Mouse (Mus musculus) thymus, postnatal 10 days (tissue): ENCODE data around the gene Mthfsd.
A peak's percentile ranks its signal among the peaks of the same experiment; 100 is the strongest.

Experiments used
- DNase-seq, 2 experiments: peaks; one replicate each; pipeline ENCODE4 v3.0.0; 2021; ENCODE audit warnings: low spot score in 2 of 2

Gene Mthfsd

GRCm38 (mm10) chr8:121073174-121074107 lies 34.8 kb downstream of the Mthfsd start:
- no peak for DNase-seq

DNA sequence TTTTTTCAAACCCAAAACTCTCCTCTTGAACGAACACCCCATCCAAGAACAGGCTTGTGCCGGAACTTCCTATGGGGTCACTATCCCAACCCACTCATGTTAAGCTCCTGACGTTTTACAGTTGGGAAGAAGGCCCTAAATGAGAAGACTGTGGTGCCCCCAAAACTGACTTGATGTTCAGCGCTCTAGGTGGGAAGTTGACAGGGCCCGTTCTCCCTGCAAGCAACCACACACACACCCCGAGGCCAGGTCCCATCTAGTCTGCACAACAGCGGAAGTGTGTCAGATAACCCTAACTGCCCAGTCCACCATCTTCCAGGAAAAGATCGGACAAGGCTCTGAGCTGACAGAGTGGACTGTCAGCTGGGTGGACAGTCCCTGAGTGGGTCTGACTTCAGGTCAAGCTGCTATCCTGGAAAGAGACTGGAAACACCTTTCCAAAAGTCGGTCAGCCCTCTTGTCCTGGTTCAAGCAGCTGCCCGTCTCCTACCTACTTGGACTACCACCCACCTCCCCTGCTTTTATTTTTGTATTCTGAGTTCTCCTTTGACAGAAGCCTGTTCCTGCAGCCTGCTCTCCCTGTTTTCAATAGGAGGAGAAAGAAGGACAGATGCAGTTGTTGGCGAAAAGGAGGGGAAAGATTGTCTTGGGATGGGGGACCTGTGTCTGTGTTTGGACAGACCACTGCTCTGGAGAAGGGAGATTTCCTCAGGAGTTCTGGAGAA lies 35.6 kb downstream of the Mthfsd start:
- DNase-seq: no peak

DNA sequence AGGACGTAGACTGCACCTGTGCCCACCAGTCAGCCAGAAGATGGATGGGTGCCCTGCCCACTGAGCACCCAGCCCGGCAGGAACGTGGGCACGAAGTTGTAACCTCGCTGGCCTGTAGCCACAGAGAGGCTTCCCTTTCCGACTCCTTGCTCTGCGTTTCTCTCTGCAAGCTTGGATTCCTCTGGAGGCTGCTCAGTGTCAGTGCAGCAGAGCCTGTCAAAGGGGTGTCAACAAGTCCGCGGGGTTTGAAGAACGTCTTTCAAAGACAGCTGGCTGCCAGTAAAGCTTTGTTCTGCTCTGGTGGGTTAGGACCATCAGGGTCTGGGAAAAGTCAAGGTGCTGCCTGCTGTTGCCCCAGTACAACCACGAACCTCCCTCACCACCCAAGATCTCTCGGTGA lies 36.7 kb downstream of the Mthfsd start:
- DNase-seq: no peak

DNA sequence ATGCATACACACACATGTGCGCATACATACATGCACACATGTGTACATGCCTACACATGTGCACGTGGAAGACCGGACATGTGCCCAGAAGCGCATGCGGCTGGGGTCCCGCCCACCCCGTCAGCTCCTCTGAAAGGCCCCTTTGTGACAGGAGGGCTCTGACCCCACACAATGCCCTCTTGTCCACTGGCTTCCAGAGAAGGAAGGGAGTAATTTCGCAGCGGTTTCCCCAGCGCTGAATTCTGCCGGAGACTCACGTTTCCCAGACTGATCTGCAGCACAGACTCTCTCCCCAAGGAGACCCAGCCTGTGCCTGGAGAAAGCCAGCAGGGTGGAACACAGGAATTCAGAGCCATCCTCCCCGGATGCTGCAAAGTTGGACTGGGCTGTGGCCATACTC lies 44.5 kb downstream of the Mthfsd start:
- DNase-seq: no peak

GRCm38 (mm10) chr8:121062521-121062920 lies 45.7 kb downstream of the Mthfsd start:
- no peak for DNase-seq

DNA sequence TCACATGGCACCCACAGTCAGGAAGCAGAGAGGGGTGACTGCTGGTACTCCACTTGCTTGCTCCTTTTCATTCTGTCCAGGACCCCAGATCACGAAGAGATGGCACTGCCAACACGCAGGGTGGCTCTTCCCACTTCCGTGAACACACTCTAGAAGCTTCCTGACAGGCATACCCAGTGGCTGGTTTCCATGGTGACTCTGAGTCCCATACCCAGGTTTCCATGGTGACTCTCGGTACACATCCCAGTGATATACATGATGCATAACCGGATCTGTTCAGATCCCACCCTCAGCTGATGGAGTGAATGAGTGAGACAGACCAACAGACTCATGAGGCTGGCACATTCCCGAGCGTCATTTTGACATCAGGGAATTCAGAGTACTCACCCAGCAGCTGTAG lies 49.1 kb downstream of the Mthfsd start:
- no peak for DNase-seq

- no peak for DNase-seq
Observed at GRCm38 (mm10) chr8:121058081-121058480, 50.1 kb downstream of the Mthfsd start.

- peak in 1 of 2 experiments; percentile 47 for DNase-seq
Observed at GRCm38 (mm10) chr8:121047441-121047840, 60.8 kb downstream of the Mthfsd start.

GRCm38 (mm10) chr8:121043719-121044440 lies 64.3 kb downstream of the Mthfsd start:
- DNase-seq: no peak
